Mouse (Mus musculus) liver, embryonic 13.5 days (tissue): ENCODE data around the gene Cpeb3. TPM values are rescaled to one million over a fixed set of nuclear protein-coding genes. Genes with fewer than 3 reads are reported as not detected.
A peak's percentile ranks its signal among the peaks of the same experiment; 100 is the strongest.
"Not testable (repeated sequence)": the region's sequence is repeated elsewhere in the genome, so short reads cannot be mapped to it uniquely, and the experiment has no call there.

ENCODE experiments used
- ATAC-seq: fragments of 200-750 bp; cut with Nextera tagmentation; 2 replicates; pipeline ENCODE4 v1.8.0; 2017; ENCODE audit warnings: low read depth, mild to moderate bottlenecking, moderate number of reproducible peaks, moderate library complexity
- DNase-seq: peaks from one replicate; pipeline ENCODE4 v3.0.0; 2022
- H3K27ac ChIP-seq: fragments of 300-500 bp; sonication (generic); 2 replicates; pipeline ENCODE4 v1.5.1; 2015; ENCODE audit warnings: moderate library complexity, mild to moderate bottlenecking, inconsistent platforms
- H3K27me3 ChIP-seq: fragments of 300-500 bp; sonication (generic); 2 replicates; pipeline ENCODE4 v1.6.1; 2015; ENCODE audit warnings: mild to moderate bottlenecking, inconsistent platforms
- H3K36me3 ChIP-seq: fragments of 300-500 bp; sonication (generic); 2 replicates; pipeline ENCODE4 v1.6.1; 2015; ENCODE audit warnings: mild to moderate bottlenecking, inconsistent platforms
- H3K4me1 ChIP-seq: fragments of 300-500 bp; sonication (generic); replicated peaks from 2 replicates; pipeline ENCODE4 v1.6.1; 2015; ENCODE audit warnings: inconsistent platforms
- H3K4me2 ChIP-seq: fragments of 300-500 bp; sonication (generic); 2 replicates; pipeline ENCODE4 v1.6.1; 2015; ENCODE audit warnings: inconsistent platforms, mild to moderate bottlenecking, moderate library complexity
- H3K4me3 ChIP-seq: fragments of 300-500 bp; sonication (generic); replicated peaks from 2 replicates; pipeline ENCODE4 v1.5.1; 2015; ENCODE audit warnings: mild to moderate bottlenecking, inconsistent platforms
- H3K9ac ChIP-seq: fragments of 300-500 bp; sonication (generic); 2 replicates; pipeline ENCODE4 v1.6.1; 2015; ENCODE audit warnings: mild to moderate bottlenecking, inconsistent platforms
- H3K9me3 ChIP-seq: fragments of 300-500 bp; sonication (generic); replicated peaks from 2 replicates; pipeline ENCODE4 v1.6.1; 2016; ENCODE audit warnings: inconsistent platforms
- WGBS: fragments of 180-500 bp; shearing (Covaris S2); methylation state at CpG from one replicate; pipeline ENCODE4 v1.1.7; 2015; ENCODE audit not compliant: insufficient replicate concordance; 5-methylcytosine and 5-hydroxymethylcytosine counted together
- polyA plus RNA-seq: library from polyadenylated mRNA; unstranded; fragments of >200 nt; fragmentation: Nextera tagmentation; extraction: Ambion mirVana; gene quantifications from 2 replicates; pipeline ENCODE4 v1.2.1, GENCODE M21; 2015

Cpeb3 gene
- polyA plus RNA-seq, 1 experiment from 2014 or later, result 1.9 TPM

DNA sequence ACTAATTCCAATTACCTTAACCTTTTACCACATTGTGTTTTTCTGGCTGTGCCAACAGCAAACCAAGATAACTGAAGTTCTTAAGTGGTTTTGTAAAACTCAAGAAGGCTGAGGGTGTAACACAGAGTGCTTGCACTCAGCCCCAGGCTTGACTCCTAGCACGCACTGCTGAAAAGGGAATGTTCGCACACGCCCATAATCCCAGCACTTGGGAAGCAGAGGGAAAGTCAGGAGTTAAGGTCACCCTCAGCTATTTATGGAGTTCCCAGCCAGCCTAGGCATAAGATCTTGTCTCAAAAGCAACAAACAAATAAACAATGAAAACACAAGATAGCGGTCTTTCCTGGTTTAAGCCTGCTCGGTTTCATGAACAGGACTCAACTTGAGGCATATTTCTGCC lies 63.0 kb downstream of the Cpeb3 start:
- Histone ChIP-seq H3K4me1 (peaks cover 39% of the 10 kb centered on the region), H3K4me2 (no peak overlapping the region), H3K27me3 (no peaks in the 10 kb centered on the region), H3K4me3 (no peak overlapping the region), H3K36me3 (no peaks in the 10 kb centered on the region), H3K9ac (no peak overlapping the region), H3K27ac (no peak overlapping the region), H3K9me3 (no peaks in the 10 kb centered on the region)
- ATAC-seq, result no peak
- 91% methylated on average over 5 of the region's 5 CpGs for WGBS
- DNase-seq, result no peak

DNA sequence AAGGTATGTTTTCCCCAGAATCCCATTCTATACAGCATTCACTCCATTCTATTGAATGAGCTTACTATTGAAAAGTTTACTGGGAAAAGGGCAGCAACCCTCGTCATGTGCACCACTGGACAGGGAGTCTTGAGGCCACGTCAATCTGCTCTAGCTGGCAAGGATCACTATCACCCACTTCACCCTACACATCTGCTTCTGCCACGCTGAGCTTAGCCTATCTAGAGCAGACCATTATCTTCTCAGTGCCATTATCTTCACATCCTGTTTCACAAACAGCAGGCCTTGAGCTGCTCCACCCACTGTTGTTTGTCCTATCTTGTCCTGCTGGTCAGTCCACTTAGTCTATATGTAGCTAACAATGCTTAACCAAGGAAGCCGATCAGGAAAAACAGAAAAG lies 66.8 kb downstream of the Cpeb3 start:
- 5% methylated on average over 4 of the region's 4 CpGs for WGBS
- H3K4me2 ChIP-seq, result peak overlapping the region; percentile 24
- ATAC-seq, result peak; percentile 95

GRCm38 (mm10) chr19:37137133-37137532 lies 71.3 kb downstream of the Cpeb3 start:
- no peaks in the 10 kb centered on the region for H3K27me3 ChIP-seq
- H3K4me2 ChIP-seq, result no peak overlapping the region
- no peak overlapping the region for H3K27ac ChIP-seq
- no peak overlapping the region for H3K9ac ChIP-seq
- peaks cover 18% of the 10 kb centered on the region for H3K4me1 ChIP-seq
- 32% methylated on average over 2 of the region's 2 CpGs for WGBS
- no peak overlapping the region for H3K4me3 ChIP-seq
- H3K36me3 ChIP-seq, result no peaks in the 10 kb centered on the region
- no peaks in the 10 kb centered on the region for H3K9me3 ChIP-seq
- DNase-seq (no peak), ATAC-seq (no peak)

More for the DNA sequence above, 66.8 kb downstream of the Cpeb3 start:
- Histone ChIP-seq H3K27me3 (no peaks in the 10 kb centered on the region), H3K4me1 (peaks cover 31% of the 10 kb centered on the region), H3K36me3 (no peaks in the 10 kb centered on the region), H3K4me3 (no peak overlapping the region), H3K9ac (no peak overlapping the region), H3K9me3 (no peaks in the 10 kb centered on the region), H3K27ac (no peak overlapping the region)
- DNase-seq, result peak; percentile 53

GRCm38 (mm10) chr19:37135459-37135858 lies 72.9 kb downstream of the Cpeb3 start:
- H3K4me3 ChIP-seq, ATAC-seq, H3K27ac ChIP-seq, H3K9me3 ChIP-seq, H3K27me3 ChIP-seq, H3K4me2 ChIP-seq, DNase-seq, H3K36me3 ChIP-seq, H3K4me1 ChIP-seq, H3K9ac ChIP-seq: not testable (repeated sequence)
- WGBS, result 71% methylated on average over 2 of the region's 2 CpGs

- Histone ChIP-seq H3K4me1 (no peaks in the 10 kb centered on the region), H3K4me3 (no peak overlapping the region), H3K4me2 (no peak overlapping the region), H3K9ac (no peak overlapping the region), H3K27ac (no peak overlapping the region), H3K36me3 (no peaks in the 10 kb centered on the region), H3K9me3 (no peaks in the 10 kb centered on the region), H3K27me3 (no peaks in the 10 kb centered on the region)
- WGBS, result 85% methylated on average over 4 of the region's 4 CpGs
- DNase-seq, result no peak
- no peak for ATAC-seq
Observed at GRCm38 (mm10) chr19:37133666-37134065, 74.7 kb downstream of the Cpeb3 start.

- Histone ChIP-seq H3K9ac (no peak overlapping the region), H3K27ac (no peak overlapping the region), H3K36me3 (no peaks in the 10 kb centered on the region), H3K27me3 (no peaks in the 10 kb centered on the region), H3K9me3 (no peaks in the 10 kb centered on the region), H3K4me2 (no peak overlapping the region), H3K4me3 (no peak overlapping the region), H3K4me1 (no peaks in the 10 kb centered on the region)
- DNase-seq, result no peak
- ATAC-seq, result no peak
- 66% methylated on average over 1 of the region's 1 CpGs for WGBS
Observed at GRCm38 (mm10) chr19:37131660-37132059, 76.7 kb downstream of the Cpeb3 start.

DNA sequence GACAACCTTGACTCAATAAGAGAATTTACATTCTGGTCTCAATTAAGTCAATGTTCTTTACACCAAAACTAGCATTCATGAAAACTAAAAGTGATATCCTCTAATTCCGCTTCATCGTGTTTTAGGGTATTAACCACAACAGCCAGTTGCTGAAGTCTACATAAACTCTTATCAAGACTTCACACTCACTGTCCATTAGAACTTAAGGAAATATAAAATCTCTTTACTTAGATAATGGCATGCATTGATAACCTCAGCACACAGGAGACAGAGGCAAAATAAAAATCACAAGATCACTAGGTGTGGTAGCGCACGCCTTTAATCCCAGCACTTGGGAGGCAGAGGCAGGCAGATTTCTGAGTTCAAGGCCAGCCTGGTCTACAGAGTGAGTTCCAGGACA lies 79.9 kb downstream of the Cpeb3 start:
- DNase-seq, result no peak
- Histone ChIP-seq H3K4me2 (no peak overlapping the region), H3K4me1 (peaks cover 11% of the 10 kb centered on the region), H3K9me3 (no peaks in the 10 kb centered on the region), H3K27me3 (no peaks in the 10 kb centered on the region), H3K27ac (no peak overlapping the region), H3K9ac (no peak overlapping the region), H3K36me3 (no peaks in the 10 kb centered on the region), H3K4me3 (no peak overlapping the region)
- ATAC-seq, result no peak
- WGBS, result 49% methylated on average over 4 of the region's 4 CpGs

DNA sequence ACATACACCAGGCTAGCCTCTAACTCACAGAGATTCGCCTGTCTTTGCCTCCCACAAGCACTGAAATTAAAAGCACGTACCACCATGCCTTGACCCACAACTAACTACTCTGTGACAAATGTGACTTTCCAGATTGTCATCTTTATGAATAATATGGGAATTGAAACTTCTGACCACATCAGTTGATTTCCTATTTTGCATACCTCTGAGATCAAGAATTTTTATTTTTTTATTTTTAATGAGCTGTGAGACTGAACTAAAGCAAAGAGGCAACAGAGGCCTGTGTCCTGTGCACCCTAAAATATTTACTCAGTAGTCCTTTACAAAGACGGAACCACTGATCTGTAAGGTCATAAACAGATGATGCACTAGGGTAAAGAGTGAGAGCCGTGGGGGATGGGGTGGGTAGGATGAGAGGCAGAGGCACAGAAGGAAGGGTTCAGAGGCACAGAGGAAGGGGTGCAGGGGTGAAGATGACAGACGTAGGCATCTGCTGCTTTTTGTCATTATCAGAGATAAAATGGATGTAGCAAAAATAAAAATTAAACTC lies 81.3 kb downstream of the Cpeb3 start:
- H3K36me3 ChIP-seq, result no peaks in the 10 kb centered on the region

DNA sequence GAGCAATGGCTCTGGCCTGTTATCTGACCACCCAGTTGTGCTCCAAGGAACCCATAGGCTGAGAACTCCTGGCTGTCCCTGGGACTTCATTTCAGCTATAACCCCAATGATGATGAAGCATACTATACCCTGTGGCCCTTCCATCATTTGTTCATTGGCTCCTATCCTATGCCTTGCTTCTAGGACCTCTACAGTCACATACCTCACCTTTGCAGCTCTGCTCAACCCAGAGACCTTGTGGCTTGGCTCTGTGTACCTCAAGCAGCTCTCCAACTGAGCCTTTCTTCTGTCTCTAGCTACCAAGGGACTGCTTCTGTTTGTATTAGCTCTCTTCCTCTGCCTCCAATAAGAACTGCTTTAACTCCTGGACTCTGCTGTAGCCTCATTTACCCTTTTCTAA lies 83.4 kb downstream of the Cpeb3 start:
- ATAC-seq (no peak), DNase-seq (no peak)
- Histone ChIP-seq H3K27me3 (no peaks in the 10 kb centered on the region), H3K27ac (no peak overlapping the region), H3K9me3 (no peaks in the 10 kb centered on the region), H3K4me2 (no peak overlapping the region), H3K4me3 (no peak overlapping the region), H3K4me1 (peaks cover 11% of the 10 kb centered on the region), H3K36me3 (no peaks in the 10 kb centered on the region), H3K9ac (no peak overlapping the region)

More for the DNA sequence above, 81.3 kb downstream of the Cpeb3 start:
- no peak overlapping the region for H3K27ac ChIP-seq
- H3K4me3 ChIP-seq, result no peak overlapping the region
- WGBS, result 71% methylated on average over 5 of the region's 5 CpGs
- ATAC-seq, result no peak
- no peak overlapping the region for H3K9ac ChIP-seq
- no peaks in the 10 kb centered on the region for H3K27me3 ChIP-seq
- no peaks in the 10 kb centered on the region for H3K9me3 ChIP-seq
- no peak for DNase-seq
- peaks cover 11% of the 10 kb centered on the region for H3K4me1 ChIP-seq
- no peak overlapping the region for H3K4me2 ChIP-seq

DNA sequence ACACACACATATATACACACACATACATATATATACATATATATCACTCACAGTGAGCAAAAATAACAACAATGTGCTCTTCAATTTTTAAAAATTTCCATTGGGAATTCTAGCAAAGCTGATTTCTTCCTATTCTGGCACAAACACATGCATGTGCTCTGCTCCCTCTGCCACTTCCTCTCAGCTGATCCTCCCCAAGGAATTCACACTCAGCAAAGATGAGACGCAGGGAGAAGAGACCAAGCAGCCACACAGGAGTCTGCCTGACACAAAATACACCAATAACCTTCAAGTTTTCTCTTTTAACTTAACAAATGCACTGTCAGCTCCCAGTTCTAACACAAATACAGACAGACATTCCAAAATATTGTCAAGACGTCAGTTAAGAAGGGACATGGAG lies 89.1 kb downstream of the Cpeb3 start:
- Histone ChIP-seq H3K4me1 (0 out of 2 replicates have a peak, but pooled peaks cover under 1% of the 10 kb centered on the region), H3K27ac (no peak overlapping the region), H3K4me2 (no peak overlapping the region), H3K27me3 (no peaks in the 10 kb centered on the region), H3K9ac (no peak overlapping the region), H3K36me3 (no peaks in the 10 kb centered on the region), H3K9me3 (no peaks in the 10 kb centered on the region), H3K4me3 (no peak overlapping the region)
- DNase-seq (no peak), ATAC-seq (no peak)
- WGBS, result 70% methylated on average over 2 of the region's 2 CpGs

- no peaks in the 10 kb centered on the region for H3K4me1 ChIP-seq
- ATAC-seq (no peak), DNase-seq (no peak)
- no peak overlapping the region for H3K4me3 ChIP-seq
- no peak overlapping the region for H3K9ac ChIP-seq
- no peaks in the 10 kb centered on the region for H3K36me3 ChIP-seq
- 71% methylated on average over 1 of the region's 1 CpGs for WGBS
- no peak overlapping the region for H3K27ac ChIP-seq
- H3K4me2 ChIP-seq, result no peak overlapping the region
- H3K27me3 ChIP-seq, result no peaks in the 10 kb centered on the region
- H3K9me3 ChIP-seq, result no peaks in the 10 kb centered on the region
Observed at GRCm38 (mm10) chr19:37115824-37116223, 92.6 kb downstream of the Cpeb3 start.

DNA sequence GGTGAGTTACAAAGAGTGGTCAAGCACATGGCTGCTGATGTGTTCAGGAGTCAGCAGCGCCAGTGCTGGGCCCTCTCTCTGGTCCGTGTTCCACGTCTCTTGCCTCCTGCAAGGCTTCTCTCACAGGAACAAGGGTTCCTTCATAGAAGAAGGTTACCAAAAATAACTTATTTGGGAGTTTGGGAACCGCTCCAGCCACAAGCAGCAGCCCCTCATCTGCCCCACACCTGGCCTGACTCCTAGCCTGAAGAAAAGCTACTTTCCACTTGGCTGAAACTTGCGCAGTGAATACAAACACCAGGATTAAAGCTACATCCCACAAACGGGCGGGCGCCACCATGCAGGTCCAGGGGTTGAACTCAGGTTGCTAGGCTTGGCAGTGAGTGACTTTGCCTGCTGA lies 93.0 kb downstream of the Cpeb3 start:
- H3K9ac ChIP-seq, result no peak overlapping the region

More for the DNA sequence above, 93.0 kb downstream of the Cpeb3 start:
- Histone ChIP-seq H3K4me1 (no peaks in the 10 kb centered on the region), H3K4me2 (no peak overlapping the region), H3K4me3 (no peak overlapping the region), H3K27ac (no peak overlapping the region), H3K27me3 (no peaks in the 10 kb centered on the region), H3K36me3 (no peaks in the 10 kb centered on the region), H3K9me3 (no peaks in the 10 kb centered on the region)
- WGBS, result 80% methylated on average over 8 of the region's 8 CpGs
- ATAC-seq, result no peak
- no peak for DNase-seq
